Mouse (Mus musculus) thymus, adult 2 months (tissue): ENCODE measurements at regions not wholly inside any gene's neighbourhood (a gene's known extent, or its start where the extent isn't known, plus 50 kb on each side); places are given as distances from the start of the nearest gene placed in this dataset.

Experiments
- CTCF ChIP-seq: fragments of 200-500 bp; IDR thresholded peaks from 2 replicates; pipeline ENCODE4 v1.5.1; 2012; ENCODE audit warnings: mild to moderate bottlenecking, control low read depth, low read length, moderate library complexity, borderline replicate concordance; ENCODE audit not compliant: control insufficient read depth, poor library complexity, insufficient read depth; ENCODE audit errors: extremely low read depth
- POLR2A ChIP-seq: fragments of 200-500 bp; IDR thresholded peaks from 2 replicates; pipeline ENCODE4 v1.6.1; 2012; ENCODE audit warnings: mild to moderate bottlenecking, low read length, control low read depth, moderate library complexity; ENCODE audit not compliant: control insufficient read depth, poor library complexity, insufficient read depth; ENCODE audit errors: extremely low read depth

DNA sequence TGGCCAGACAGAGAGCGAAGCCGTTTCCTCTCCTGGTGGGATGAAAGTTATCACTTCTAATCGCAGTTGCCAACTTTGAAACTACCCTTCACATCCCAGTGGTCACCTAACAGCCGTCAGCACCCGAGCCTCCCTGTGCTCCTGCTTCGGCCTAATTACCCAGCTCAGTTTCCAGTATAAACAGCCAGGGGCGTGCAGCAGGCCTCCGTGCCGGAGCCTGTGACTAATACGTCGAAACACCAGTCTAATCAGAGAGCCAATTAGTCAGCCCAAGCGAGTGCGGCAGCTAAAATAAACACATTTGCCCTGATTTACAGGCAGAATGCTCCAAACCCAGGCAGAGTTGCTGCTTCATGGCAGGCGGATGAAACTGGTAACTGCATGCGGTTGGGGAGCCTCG lies 312.1 kb upstream of the Zdhhc25 start:
- no peak for TF ChIP-seq CTCF
- no peak for TF ChIP-seq POLR2A
